Mouse (Mus musculus) hindbrain, embryonic 13.5 days (tissue): Measurements from ENCODE around the gene Unc119b. TPM values are rescaled to one million over a fixed set of nuclear protein-coding genes. Genes with fewer than 3 reads are reported as not detected.

ENCODE experiments used
- polyA plus RNA-seq: library from polyadenylated mRNA; unstranded; fragments of >200 nt; fragmentation: Nextera tagmentation; extraction: Ambion mirVana; gene quantifications from 2 replicates; pipeline ENCODE4 v1.2.1, GENCODE M21; 2015

Unc119b gene
- polyA plus RNA-seq, 1 experiment from 2014 or later, result 38.0 TPM

Other genes with a start within 250 kb of the Unc119b start
- 3.5 and 3.6 TPM in 2 replicates for gene Oasl2, start 238.0 kb downstream of the Unc119b start, polyA plus RNA-seq
- gene Oasl1, start 211.7 kb downstream of the Unc119b start, polyA plus RNA-seq, result 0.21 and 0.57 TPM in 2 replicates
- gene 2210016L21Rik, start 192.8 kb downstream of the Unc119b start, polyA plus RNA-seq, result 107 and 110 TPM in 2 replicates
- 0.10 TPM in 1 of 2 replicates, not detected in the other for gene Hnf1a, start 163.9 kb downstream of the Unc119b start, polyA plus RNA-seq
- 15.8 and 16.5 TPM in 2 replicates for gene Sppl3, start 123.8 kb downstream of the Unc119b start, polyA plus RNA-seq
- 42.7 and 44.4 TPM in 2 replicates for gene Gm10401, start 36.7 kb downstream of the Unc119b start, polyA plus RNA-seq
- 24.4 and 25.2 TPM in 2 replicates for gene Acads, start 15.6 kb downstream of the Unc119b start, polyA plus RNA-seq
- gene Mlec, start 23.2 kb upstream of the Unc119b start, polyA plus RNA-seq, result 22.3 and 27.2 TPM in 2 replicates
- 12.4 and 13.0 TPM in 2 replicates for gene Cabp1, start 59.4 kb upstream of the Unc119b start, polyA plus RNA-seq
- 103 and 105 TPM in 2 replicates for gene Pop5, start 100.9 kb upstream of the Unc119b start, polyA plus RNA-seq
- gene Rnf10, start 137.9 kb upstream of the Unc119b start, polyA plus RNA-seq, result 156 and 160 TPM in 2 replicates
- 53.1 and 56.5 TPM in 2 replicates for gene Coq5, start 144.7 kb upstream of the Unc119b start, polyA plus RNA-seq
- gene Dynll1, start 166.0 kb upstream of the Unc119b start, polyA plus RNA-seq, result 1,285 and 1,377 TPM in 2 replicates
- 165 and 181 TPM in 2 replicates for gene Srsf9, start 192.2 kb upstream of the Unc119b start, polyA plus RNA-seq
- gene Gatc, start 206.2 kb upstream of the Unc119b start, polyA plus RNA-seq, result 31.8 and 32.6 TPM in 2 replicates
- 51.7 and 57.6 TPM in 2 replicates for gene Triap1, start 206.2 kb upstream of the Unc119b start, polyA plus RNA-seq
- 1,031 and 1,095 TPM in 2 replicates for gene Cox6a1, start 214.0 kb upstream of the Unc119b start, polyA plus RNA-seq